Mouse (Mus musculus): ENCODE measurements around the gene Hip1r. TPM values are rescaled to one million over a fixed set of nuclear protein-coding genes. Genes with fewer than 3 reads are reported as not detected.

The Hip1r gene
- polyA plus RNA-seq, 1 experiment = 40.9 TPM

GRCm38 (mm10) chr5:123933957-123934591, 39.4 kb upstream of the Hip1r start:
- Histone ChIP-seq H3K4me1 (ENCODE audit: control insufficient read depth, insufficient read depth, insufficient read length, low read length) (peaks cover 3% of the 10 kb centered on the region; the same call in 1 of the 2 replicates), H3K27ac (ENCODE audit: insufficient read depth, low read depth, low read length) (no peak overlapping the region), H3K27me3 (ENCODE audit: control insufficient read depth, insufficient read depth, low read length) (no peaks in the 10 kb centered on the region), H3K36me3 (ENCODE audit: control insufficient read depth, insufficient read depth, low read length) (no peaks in the 10 kb centered on the region), H3K4me3 (ENCODE audit: low read depth, low read length) (no peak overlapping the region)
- TF ChIP-seq POLR2A (IDR thresholded peaks at IDR 0.05; ENCODE audit: low read depth, low read length) = no peak
- no peak for TF ChIP-seq CTCF (IDR thresholded peaks at IDR 0.05; ENCODE audit: extremely low read depth, insufficient read length, insufficient replicate concordance, low read depth, low read length)
- WGBS = 51% methylated on average over 18 of the region's 18 CpGs

DNA sequence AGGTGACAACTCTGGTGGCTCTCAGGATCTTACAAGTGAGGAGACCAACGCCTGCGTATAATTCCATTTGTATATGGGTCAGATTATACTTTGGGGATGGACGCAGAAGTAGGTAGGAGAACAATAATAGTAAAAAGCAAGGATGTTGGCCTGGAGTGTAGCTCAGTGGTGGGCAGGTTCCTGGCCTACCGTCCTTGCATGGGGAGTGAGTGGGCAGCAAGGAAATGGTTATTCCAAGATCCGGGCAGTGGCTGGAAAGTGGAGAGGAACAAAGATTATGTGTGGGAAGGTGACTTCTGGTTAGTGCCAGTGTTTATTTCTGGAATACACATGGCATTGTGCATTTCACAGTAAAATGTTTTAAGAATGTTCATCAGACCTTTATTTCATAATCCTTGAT, 37.5 kb upstream of the Hip1r start:
- 90% methylated on average over 5 of the region's 5 CpGs for WGBS
- no peaks in the 10 kb centered on the region for H3K27me3 ChIP-seq (ENCODE audit: control insufficient read depth, insufficient read depth, low read length)

GRCm38 (mm10) chr5:123938479-123938878, 34.9 kb upstream of the Hip1r start:
- H3K36me3 ChIP-seq (ENCODE audit: control insufficient read depth, insufficient read depth, low read length) = no peaks in the 10 kb centered on the region
- H3K4me1 ChIP-seq (ENCODE audit: control insufficient read depth, insufficient read depth, insufficient read length, low read length) = peaks cover 2% of the 10 kb centered on the region; the same call in 1 of the 2 replicates
- H3K27me3 ChIP-seq (ENCODE audit: control insufficient read depth, insufficient read depth, low read length) = no peaks in the 10 kb centered on the region
- no peak overlapping the region for H3K27ac ChIP-seq (ENCODE audit: insufficient read depth, low read depth, low read length)
- WGBS = 76% methylated on average over 5 of the region's 5 CpGs
- no peak for TF ChIP-seq CTCF (IDR thresholded peaks at IDR 0.05; ENCODE audit: extremely low read depth, insufficient read length, insufficient replicate concordance, low read depth, low read length)
- no peak for TF ChIP-seq POLR2A (IDR thresholded peaks at IDR 0.05; ENCODE audit: low read depth, low read length)
- no peak overlapping the region for H3K4me3 ChIP-seq (ENCODE audit: low read depth, low read length)

More for the DNA sequence above, 37.5 kb upstream of the Hip1r start:
- Histone ChIP-seq H3K27ac (ENCODE audit: insufficient read depth, low read depth, low read length) (no peak overlapping the region), H3K4me1 (ENCODE audit: control insufficient read depth, insufficient read depth, insufficient read length, low read length) (peaks cover 3% of the 10 kb centered on the region; the same call in 1 of the 2 replicates), H3K36me3 (ENCODE audit: control insufficient read depth, insufficient read depth, low read length) (no peaks in the 10 kb centered on the region), H3K4me3 (ENCODE audit: low read depth, low read length) (no peak overlapping the region)
- no peak for TF ChIP-seq CTCF (IDR thresholded peaks at IDR 0.05; ENCODE audit: extremely low read depth, insufficient read length, insufficient replicate concordance, low read depth, low read length)
- TF ChIP-seq POLR2A (IDR thresholded peaks at IDR 0.05; ENCODE audit: low read depth, low read length) = no peak

DNA sequence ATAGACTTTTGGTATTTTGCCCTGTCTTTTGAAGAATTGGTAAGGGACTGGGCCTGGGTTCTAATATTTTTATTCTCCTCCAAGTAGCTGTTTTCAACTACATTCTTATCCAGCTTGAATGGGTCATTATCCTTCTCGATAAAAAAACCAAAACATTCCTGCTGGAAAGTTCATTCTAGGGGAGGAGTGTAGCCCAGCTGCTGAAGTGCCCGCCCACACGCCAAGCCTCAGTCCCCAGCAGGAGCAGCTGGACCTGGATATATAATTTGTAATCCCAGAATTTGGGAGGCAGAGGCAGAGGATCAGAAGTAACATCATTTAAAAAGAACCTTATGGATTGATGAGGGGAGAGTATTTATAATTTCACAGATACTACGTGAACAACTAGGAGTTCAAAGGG, 26.9 kb upstream of the Hip1r start:
- Histone ChIP-seq H3K4me3 (ENCODE audit: low read depth, low read length) (no peak overlapping the region), H3K4me1 (ENCODE audit: control insufficient read depth, insufficient read depth, insufficient read length, low read length) (no peaks in the 10 kb centered on the region), H3K27me3 (ENCODE audit: control insufficient read depth, insufficient read depth, low read length) (no peaks in the 10 kb centered on the region), H3K27ac (ENCODE audit: insufficient read depth, low read depth, low read length) (no peak overlapping the region), H3K36me3 (ENCODE audit: control insufficient read depth, insufficient read depth, low read length) (no peaks in the 10 kb centered on the region)
- TF ChIP-seq CTCF (IDR thresholded peaks at IDR 0.05; ENCODE audit: extremely low read depth, insufficient read length, insufficient replicate concordance, low read depth, low read length) (no peak), POLR2A (IDR thresholded peaks at IDR 0.05; ENCODE audit: low read depth, low read length) (no peak)
- 72% methylated on average over 4 of the region's 4 CpGs for WGBS

GRCm38 (mm10) chr5:123947041-123947761, 26.2 kb upstream of the Hip1r start:
- no peaks in the 10 kb centered on the region for H3K27me3 ChIP-seq (ENCODE audit: control insufficient read depth, insufficient read depth, low read length)
- H3K36me3 ChIP-seq (ENCODE audit: control insufficient read depth, insufficient read depth, low read length) = no peaks in the 10 kb centered on the region
- 47% methylated on average over 7 of the region's 7 CpGs for WGBS
- TF ChIP-seq POLR2A (IDR thresholded peaks at IDR 0.05; ENCODE audit: low read depth, low read length) = no peak
- H3K4me3 ChIP-seq (ENCODE audit: low read depth, low read length) = no peak overlapping the region
- no peak overlapping the region for H3K27ac ChIP-seq (ENCODE audit: insufficient read depth, low read depth, low read length)
- no peaks in the 10 kb centered on the region for H3K4me1 ChIP-seq (ENCODE audit: control insufficient read depth, insufficient read depth, insufficient read length, low read length)

GRCm38 (mm10) chr5:123952365-123953045, 20.9 kb upstream of the Hip1r start:
- no peak overlapping the region for H3K4me3 ChIP-seq (ENCODE audit: low read depth, low read length)
- H3K27me3 ChIP-seq (ENCODE audit: control insufficient read depth, insufficient read depth, low read length) = no peaks in the 10 kb centered on the region
- 72% methylated on average over 5 of the region's 5 CpGs for WGBS
- H3K27ac ChIP-seq (ENCODE audit: insufficient read depth, low read depth, low read length) = no peak overlapping the region
- TF ChIP-seq CTCF (IDR thresholded peaks at IDR 0.05; ENCODE audit: extremely low read depth, insufficient read length, insufficient replicate concordance, low read depth, low read length) = no peak
- no peak for TF ChIP-seq POLR2A (IDR thresholded peaks at IDR 0.05; ENCODE audit: low read depth, low read length)
- H3K4me1 ChIP-seq (ENCODE audit: control insufficient read depth, insufficient read depth, insufficient read length, low read length) = no peaks in the 10 kb centered on the region
- no peaks in the 10 kb centered on the region for H3K36me3 ChIP-seq (ENCODE audit: control insufficient read depth, insufficient read depth, low read length)

DNA sequence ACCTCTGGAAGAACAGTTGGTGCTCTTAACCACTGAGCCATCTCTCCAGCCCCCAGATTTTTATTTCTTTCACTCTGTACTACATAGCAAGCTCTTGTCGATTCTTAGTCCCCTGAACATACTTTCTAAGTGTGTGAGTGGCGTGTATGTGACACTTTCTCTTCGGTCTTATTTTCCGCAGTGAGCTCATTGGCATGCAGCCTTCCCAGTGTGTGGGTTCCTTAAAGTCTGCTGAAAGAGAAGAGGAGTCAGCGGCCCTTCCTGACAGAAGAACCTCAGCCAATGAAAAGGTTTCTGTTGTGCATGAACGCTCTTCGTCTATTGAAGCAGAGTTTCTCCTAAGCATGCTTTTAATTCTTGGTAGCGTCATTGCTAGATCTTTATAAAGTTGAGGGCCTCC, 16.2 kb upstream of the Hip1r start:
- Histone ChIP-seq H3K27ac (ENCODE audit: insufficient read depth, low read depth, low read length) (no peak overlapping the region), H3K27me3 (ENCODE audit: control insufficient read depth, insufficient read depth, low read length) (no peaks in the 10 kb centered on the region), H3K36me3 (ENCODE audit: control insufficient read depth, insufficient read depth, low read length) (no peaks in the 10 kb centered on the region), H3K4me3 (ENCODE audit: low read depth, low read length) (no peak overlapping the region), H3K4me1 (ENCODE audit: control insufficient read depth, insufficient read depth, insufficient read length, low read length) (peaks cover 5% of the 10 kb centered on the region; the same call in 1 of the 2 replicates)
- TF ChIP-seq CTCF (IDR thresholded peaks at IDR 0.05; ENCODE audit: extremely low read depth, insufficient read length, insufficient replicate concordance, low read depth, low read length) (no peak), POLR2A (IDR thresholded peaks at IDR 0.05; ENCODE audit: low read depth, low read length) (no peak)
- WGBS = 91% methylated on average over 8 of the region's 8 CpGs
